Mouse (Mus musculus): ENCODE measurements around the gene Acat2. TPM values are rescaled to one million over a fixed set of nuclear protein-coding genes. Genes with fewer than 3 reads are reported as not detected.
"Not testable (repeated sequence)": the region's sequence is repeated elsewhere in the genome, so short reads cannot be mapped to it uniquely, and the experiment has no call there.

Acat2 gene
- polyA plus RNA-seq, 1 experiment, result 81.9 TPM

GRCm38 (mm10) chr17:12983988-12984387, 23.4 kb upstream of the Acat2 start:
- H3K27me3 ChIP-seq (ENCODE audit: control insufficient read depth, insufficient read depth, insufficient read length), result no peaks in the 10 kb centered on the region

GRCm38 (mm10) chr17:12978546-12978945, 18.0 kb upstream of the Acat2 start:
- Histone ChIP-seq H3K36me3 (ENCODE audit: control insufficient read depth, insufficient read depth) (peaks cover 37% of the 10 kb centered on the region), H3K27me3 (ENCODE audit: control insufficient read depth, insufficient read depth, insufficient read length) (no peaks in the 10 kb centered on the region), H3K4me2 (ENCODE audit: low read depth) (no peak overlapping the region), H3ac (ENCODE audit: control insufficient read depth, insufficient read length) (no peak overlapping the region), H3K4me3 (no peak overlapping the region), H3K79me2 (ENCODE audit: control insufficient read depth, insufficient read depth) (peaks cover 33% of the 10 kb centered on the region)
- TF ChIP-seq USF1 (IDR thresholded peaks at IDR 0.05; ENCODE audit: low read depth), result no peak
- TF ChIP-seq MYOG (IDR thresholded peaks at IDR 0.05; ENCODE audit: control insufficient read depth in 1 of 3, insufficient read depth in 1 of 3, insufficient read length in 2 of 3, low read depth in 2 of 3), result no peak
- no peak for TF ChIP-seq E2F4 (IDR thresholded peaks at IDR 0.05; ENCODE audit: insufficient read depth)
- no peak for TF ChIP-seq SRF (IDR thresholded peaks at IDR 0.05; ENCODE audit: control insufficient read depth, insufficient read length, low read depth)
- TF ChIP-seq MAX (IDR thresholded peaks at IDR 0.05; ENCODE audit: low read depth), result no peak

More at GRCm38 (mm10) chr17:12983988-12984387, 23.4 kb upstream of the Acat2 start:
- Histone ChIP-seq H3K4me3 (no peak overlapping the region), H3K79me2 (ENCODE audit: control insufficient read depth, insufficient read depth) (peaks cover 80% of the 10 kb centered on the region), H3K36me3 (ENCODE audit: control insufficient read depth, insufficient read depth) (peaks cover 46% of the 10 kb centered on the region), H3K4me2 (ENCODE audit: low read depth) (no peak overlapping the region), H3ac (ENCODE audit: control insufficient read depth, insufficient read length) (no peak overlapping the region)
- TF ChIP-seq TCF3 (IDR thresholded peaks at IDR 0.05; ENCODE audit: insufficient read length, low read depth) (no peak), POLR2AphosphoS2 (IDR thresholded peaks at IDR 0.05; ENCODE audit: insufficient read length, low read depth) (no peak), E2F4 (IDR thresholded peaks at IDR 0.05; ENCODE audit: insufficient read depth) (no peak), POLR2A (IDR thresholded peaks at IDR 0.05; ENCODE audit: insufficient read length, low read depth) (no peak), SRF (IDR thresholded peaks at IDR 0.05; ENCODE audit: control insufficient read depth, insufficient read length, low read depth) (no peak), REST (IDR thresholded peaks at IDR 0.05; ENCODE audit: insufficient read depth, insufficient read length) (no peak), MYOG (IDR thresholded peaks at IDR 0.05; ENCODE audit: control insufficient read depth in 1 of 3, insufficient read depth in 1 of 3, insufficient read length in 2 of 3, low read depth in 2 of 3) (no peak), MYOD1 (IDR thresholded peaks at IDR 0.05; ENCODE audit: control insufficient read depth in 1 of 3, insufficient read length in 2 of 3, low read depth in 2 of 3) (no peak), USF1 (IDR thresholded peaks at IDR 0.05; ENCODE audit: low read depth) (no peak)

- Histone ChIP-seq H3K36me3 (ENCODE audit: control insufficient read depth, insufficient read depth) (peaks cover 30% of the 10 kb centered on the region), H3ac (ENCODE audit: control insufficient read depth, insufficient read length) (no peak overlapping the region), H3K79me2 (ENCODE audit: control insufficient read depth, insufficient read depth) (peaks cover 23% of the 10 kb centered on the region), H3K27me3 (ENCODE audit: control insufficient read depth, insufficient read depth, insufficient read length) (no peaks in the 10 kb centered on the region), H3K4me3 (no peak overlapping the region), H3K4me2 (ENCODE audit: low read depth) (no peak overlapping the region)
- no peak for TF ChIP-seq REST (IDR thresholded peaks at IDR 0.05; ENCODE audit: insufficient read depth, insufficient read length)
- TF ChIP-seq SRF (IDR thresholded peaks at IDR 0.05; ENCODE audit: control insufficient read depth, insufficient read length, low read depth), result no peak
- no peak for TF ChIP-seq POLR2AphosphoS2 (IDR thresholded peaks at IDR 0.05; ENCODE audit: insufficient read length, low read depth)
These were observed 13.3 kb upstream of the Acat2 start for GRCm38 (mm10) chr17:12973851-12974250.

- no peak overlapping the region for H3K4me2 ChIP-seq (ENCODE audit: low read depth)
- H3K27me3 ChIP-seq (ENCODE audit: control insufficient read depth, insufficient read depth, insufficient read length), result no peaks in the 10 kb centered on the region
- peaks cover 10% of the 10 kb centered on the region for H3K79me2 ChIP-seq (ENCODE audit: control insufficient read depth, insufficient read depth)
- peaks cover 33% of the 10 kb centered on the region for H3K36me3 ChIP-seq (ENCODE audit: control insufficient read depth, insufficient read depth)
- no peak for TF ChIP-seq POLR2AphosphoS2 (IDR thresholded peaks at IDR 0.05; ENCODE audit: insufficient read length, low read depth)
- no peak for TF ChIP-seq MYOG (IDR thresholded peaks at IDR 0.05; ENCODE audit: control insufficient read depth in 1 of 3, insufficient read depth in 1 of 3, insufficient read length in 2 of 3, low read depth in 2 of 3)
- no peak for TF ChIP-seq SRF (IDR thresholded peaks at IDR 0.05; ENCODE audit: control insufficient read depth, insufficient read length, low read depth)
- TF ChIP-seq USF1 (IDR thresholded peaks at IDR 0.05; ENCODE audit: low read depth), result no peak
- no peak for TF ChIP-seq TCF12 (IDR thresholded peaks at IDR 0.05; ENCODE audit: insufficient read depth, poor library complexity, severe bottlenecking)
- TF ChIP-seq TCF3 (IDR thresholded peaks at IDR 0.05; ENCODE audit: insufficient read length, low read depth), result no peak
- no peak for TF ChIP-seq E2F4 (IDR thresholded peaks at IDR 0.05; ENCODE audit: insufficient read depth)
- TF ChIP-seq MAX (IDR thresholded peaks at IDR 0.05; ENCODE audit: low read depth), result no peak
- no peak for TF ChIP-seq CEBPB (IDR thresholded peaks at IDR 0.05; ENCODE audit: insufficient read depth, poor library complexity, severe bottlenecking)
- no peak for TF ChIP-seq MYOD1 (IDR thresholded peaks at IDR 0.05; ENCODE audit: control insufficient read depth in 1 of 3, insufficient read length in 2 of 3, low read depth in 2 of 3)
- no peak for TF ChIP-seq REST (IDR thresholded peaks at IDR 0.05; ENCODE audit: insufficient read depth, insufficient read length)
- TF ChIP-seq POLR2A (IDR thresholded peaks at IDR 0.05; ENCODE audit: insufficient read length, low read depth), result no peak
- no peak overlapping the region for H3ac ChIP-seq (ENCODE audit: control insufficient read depth, insufficient read length)
- no peak overlapping the region for H3K4me3 ChIP-seq
These were observed 6.6 kb upstream of the Acat2 start for GRCm38 (mm10) chr17:12967173-12967572.

GRCm38 (mm10) chr17:12963476-12963875, 2.9 kb upstream of the Acat2 start:
- H3K4me3 ChIP-seq, result no peak overlapping the region
- no peak overlapping the region for H3ac ChIP-seq (ENCODE audit: control insufficient read depth, insufficient read length)
- H3K36me3 ChIP-seq (ENCODE audit: control insufficient read depth, insufficient read depth), result peaks cover 17% of the 10 kb centered on the region
- peaks cover 8% of the 10 kb centered on the region for H3K79me2 ChIP-seq (ENCODE audit: control insufficient read depth, insufficient read depth)
- no peak overlapping the region for H3K4me2 ChIP-seq (ENCODE audit: low read depth)
- TF ChIP-seq TCF12 (IDR thresholded peaks at IDR 0.05; ENCODE audit: insufficient read depth, poor library complexity, severe bottlenecking) (no peak), MYOD1 (IDR thresholded peaks at IDR 0.05; ENCODE audit: control insufficient read depth in 1 of 3, insufficient read length in 2 of 3, low read depth in 2 of 3) (no peak), TCF3 (IDR thresholded peaks at IDR 0.05; ENCODE audit: insufficient read length, low read depth) (no peak), SRF (IDR thresholded peaks at IDR 0.05; ENCODE audit: control insufficient read depth, insufficient read length, low read depth) (no peak), POLR2A (IDR thresholded peaks at IDR 0.05; ENCODE audit: insufficient read length, low read depth) (no peak), MAX (IDR thresholded peaks at IDR 0.05; ENCODE audit: low read depth) (no peak), USF1 (IDR thresholded peaks at IDR 0.05; ENCODE audit: low read depth) (no peak), REST (IDR thresholded peaks at IDR 0.05; ENCODE audit: insufficient read depth, insufficient read length) (no peak), MYOG (IDR thresholded peaks at IDR 0.05; ENCODE audit: control insufficient read depth in 1 of 3, insufficient read depth in 1 of 3, insufficient read length in 2 of 3, low read depth in 2 of 3) (no peak), POLR2AphosphoS2 (IDR thresholded peaks at IDR 0.05; ENCODE audit: insufficient read length, low read depth) (no peak), E2F4 (IDR thresholded peaks at IDR 0.05; ENCODE audit: insufficient read depth) (no peak)
- H3K27me3 ChIP-seq (ENCODE audit: control insufficient read depth, insufficient read depth, insufficient read length), result no peaks in the 10 kb centered on the region

GRCm38 (mm10) chr17:12959377-12959776, 1.2 kb downstream of the Acat2 start:
- Histone ChIP-seq H3K79me2 (ENCODE audit: control insufficient read depth, insufficient read depth) (peaks cover 23% of the 10 kb centered on the region), H3K4me3 (peak overlapping the region; percentile 72), H3K4me2 (ENCODE audit: low read depth) (peak overlapping the region; percentile 49), H3ac (ENCODE audit: control insufficient read depth, insufficient read length) (peak overlapping the region; percentile 46)
- H3K27me3 ChIP-seq (ENCODE audit: control insufficient read depth, insufficient read depth, insufficient read length); H3K36me3 ChIP-seq (ENCODE audit: control insufficient read depth, insufficient read depth): not testable (repeated sequence)

Measured in myocyte (in vitro differentiated cells).